Mouse (Mus musculus) Patski (cell line): ENCODE measurements around the gene E030018B13Rik. TPM values are rescaled to one million over a fixed set of nuclear protein-coding genes. Genes with fewer than 3 reads are reported as not detected.

Experiments
- ATAC-seq: fragments of 100-300 bp; one replicate; pipeline ENCODE4 v1.8.0; 2021
- CTCF ChIA-PET: fragments of 350-600 bp; sonication (Branson Sonifier 250); formaldehyde crosslinking; loops from one replicate; lab custom pipeline; 2022; ENCODE audit warnings: inconsistent platforms; lab: Charles Lee
- POLR2A ChIA-PET: fragments of 350-600 bp; sonication (Branson Sonifier 250); formaldehyde crosslinking; loops from one replicate; lab custom pipeline; 2022; ENCODE audit warnings: antibody characterized with exemption, inconsistent platforms; lab: Charles Lee
- DNase-seq: peaks from one replicate; pipeline ENCODE4 v3.0.0-alpha.2; 2011; ENCODE audit warnings: low read depth, low spot score
- H3K27me3 ChIP-seq: fragments of 371-371 bp; one replicate; pipeline ENCODE4 v1.5.1; 2021
- CTCF ChIP-seq: fragments of 100-300 bp; IDR thresholded peaks from one replicate; pipeline ENCODE4 v1.5.1; 2021
- in situ Hi-C: fragments of 300-500 bp; cut with MboI; formaldehyde crosslinking; loops from 3 replicates; pipeline ENCODE4 v1.11.1; 2018; ENCODE audit warnings: low pct_unique_long_range_greater_than_20kb, mixed read lengths
- polyA plus RNA-seq: library from polyadenylated mRNA; unstranded; gene quantifications from one replicate; pipeline ENCODE4 v1.2.3, GENCODE M21; 2021

Gene E030018B13Rik
- polyA plus RNA-seq, 1 experiment from 2014 or later = not detected

DNA sequence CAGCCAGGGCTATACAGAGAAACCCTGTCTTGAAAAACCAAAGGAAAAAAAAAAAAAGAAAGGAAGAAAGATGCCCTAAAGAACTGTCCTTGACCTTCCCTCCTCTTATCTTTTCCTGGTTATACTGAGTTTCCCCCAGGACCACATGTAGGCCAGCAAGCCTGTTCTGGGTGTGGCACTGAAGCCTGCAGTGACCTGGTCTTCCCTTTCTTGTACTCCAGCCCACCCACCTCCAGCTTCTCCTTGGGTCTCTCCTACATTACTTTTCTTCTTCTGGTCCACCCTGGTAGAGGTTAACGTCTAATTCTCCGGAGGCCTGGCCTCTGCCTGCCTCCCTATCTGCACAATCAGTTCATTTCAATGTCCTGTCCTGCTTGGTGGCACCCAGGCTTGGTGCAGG is 38.8 kb downstream of the E030018B13Rik start:
- POLR2A ChIA-PET = no interaction called here
- DNase-seq (no peak), ATAC-seq (no peak)
- no peak for TF ChIP-seq CTCF
- H3K27me3 ChIP-seq = no peaks in the 10 kb centered on the region
- CTCF ChIA-PET = no interaction called here
- in situ Hi-C loops = no loop called here

DNA sequence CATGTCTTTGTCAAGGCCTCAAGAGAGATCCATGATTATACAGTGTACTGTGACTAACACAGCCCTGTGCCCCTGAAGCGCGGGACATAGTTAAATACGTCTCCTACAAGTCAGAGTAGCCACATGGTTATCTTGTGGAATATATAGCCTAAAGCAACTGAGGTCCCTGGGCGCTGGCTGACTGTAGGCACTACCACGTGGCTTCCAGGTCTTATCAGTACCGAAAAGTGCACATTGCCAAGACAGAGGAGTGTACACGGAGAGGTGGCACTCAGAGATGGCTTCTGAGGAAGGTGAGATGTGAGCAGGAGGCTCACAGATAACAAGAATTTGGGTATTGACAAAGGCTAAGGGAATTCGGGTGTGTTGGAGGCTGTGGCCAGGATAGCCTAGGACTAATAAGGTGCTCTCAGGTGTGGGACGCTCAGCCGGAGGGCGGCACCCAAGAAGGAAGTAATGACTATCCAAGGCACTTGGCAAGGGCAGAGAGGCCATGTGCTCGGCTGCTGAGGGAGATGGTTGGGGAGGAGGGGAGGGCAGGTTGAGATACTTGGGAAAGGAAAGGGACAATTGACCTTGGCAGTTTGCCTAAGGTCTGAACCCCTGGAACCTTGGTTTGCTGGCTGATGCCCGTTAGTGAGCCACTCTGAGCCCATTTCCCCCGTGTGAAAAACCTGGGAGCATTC is 39.6 kb downstream of the E030018B13Rik start:
- ChIA-PET CTCF (no interaction called here), POLR2A (no interaction called here)
- TF ChIP-seq CTCF = no peak
- H3K27me3 ChIP-seq = no peaks in the 10 kb centered on the region
- in situ Hi-C loops = no loop called here
- DNase-seq (no peak), ATAC-seq (no peak)

GRCm38 (mm10) chr7:63956981-63957713 is 40.5 kb downstream of the E030018B13Rik start:
- in situ Hi-C loops = no loop called here
- no peaks in the 10 kb centered on the region for H3K27me3 ChIP-seq
- ChIA-PET POLR2A (no interaction called here), CTCF (no interaction called here)
- no peak for DNase-seq
- no peak for TF ChIP-seq CTCF
- no peak for ATAC-seq

DNA sequence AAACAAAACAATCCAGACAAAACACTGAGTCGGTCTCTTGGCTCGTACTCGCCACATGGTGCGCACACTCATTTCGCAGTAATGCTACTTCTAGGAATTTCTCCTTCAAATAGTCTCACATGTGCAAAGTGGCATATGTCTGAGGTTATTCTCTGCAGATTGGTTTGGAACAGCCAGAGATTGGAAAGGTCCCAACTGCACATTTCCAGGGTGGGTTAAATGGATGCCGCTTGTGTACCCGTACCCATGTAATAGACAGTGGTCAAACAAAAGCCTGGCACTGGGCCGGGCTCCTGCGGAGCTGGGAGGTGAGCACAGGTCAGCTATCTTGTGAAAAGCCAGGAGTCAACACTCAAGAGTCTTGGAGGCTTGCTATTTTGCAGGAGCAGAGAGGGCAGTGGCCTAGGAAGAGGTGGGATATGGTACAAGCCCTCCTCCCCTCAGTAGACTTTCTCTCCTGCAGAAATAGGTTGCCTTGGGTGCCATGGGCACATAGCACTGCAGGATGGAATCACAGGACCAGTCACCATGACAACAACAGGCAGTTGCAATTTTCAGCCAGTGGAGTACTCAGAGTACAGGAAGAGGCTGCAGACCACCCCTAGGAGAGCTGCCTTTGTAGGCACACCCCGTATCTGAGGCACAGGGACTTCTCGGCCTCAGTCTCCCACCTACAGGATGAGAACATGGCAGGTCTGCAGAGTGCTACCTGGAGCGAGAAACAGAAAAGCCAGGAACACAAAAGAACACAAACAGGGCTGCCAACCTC is 41.4 kb downstream of the E030018B13Rik start:
- ChIA-PET CTCF (no interaction called here), POLR2A (no interaction called here)
- ATAC-seq (no peak), DNase-seq (no peak)
- no peaks in the 10 kb centered on the region for H3K27me3 ChIP-seq
- in situ Hi-C loops = no loop called here
- no peak for TF ChIP-seq CTCF

GRCm38 (mm10) chr7:63963632-63964031 is 47.0 kb downstream of the E030018B13Rik start:
- TF ChIP-seq CTCF = no peak
- DNase-seq (no peak), ATAC-seq (no peak)
- ChIA-PET CTCF (interaction anchor here (0.8 kb wide), 1 partner anchor 22 kb away, joined by 3 read pairs; no protein-coding TSS in a partner anchor), POLR2A (no interaction called here)
- no peaks in the 10 kb centered on the region for H3K27me3 ChIP-seq
- in situ Hi-C loops = no loop called here

DNA sequence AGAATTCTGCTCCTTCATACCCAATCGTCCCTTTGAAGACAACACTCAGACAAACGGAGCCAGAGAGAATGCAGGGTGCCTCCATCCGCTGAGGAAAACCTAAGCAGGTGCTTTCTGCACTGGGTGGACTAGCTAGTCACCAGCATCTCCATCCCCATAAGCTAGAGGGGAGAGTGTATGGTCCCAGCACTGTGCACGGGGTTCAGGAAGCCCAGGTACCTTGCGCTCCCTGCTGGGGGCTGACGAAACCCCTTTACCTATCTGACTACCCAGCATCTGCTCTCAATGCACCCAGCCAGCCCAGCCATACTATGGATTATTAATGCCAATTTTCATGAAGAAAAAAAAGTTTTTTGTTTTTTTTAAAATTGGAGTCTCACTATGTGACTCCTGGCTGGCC is 47.5 kb downstream of the E030018B13Rik start:
- TF ChIP-seq CTCF = no peak
- ChIA-PET POLR2A (no interaction called here), CTCF (no interaction called here)
- DNase-seq (no peak), ATAC-seq (no peak)
- no peaks in the 10 kb centered on the region for H3K27me3 ChIP-seq
- in situ Hi-C loops = no loop called here

- DNase-seq (no peak), ATAC-seq (no peak)
- POLR2A ChIA-PET = interaction anchor here (0.7 kb wide), 1 partner anchor 11 kb away, joined by 3 read pairs; no protein-coding TSS in a partner anchor
- in situ Hi-C loops = no loop called here
- CTCF ChIA-PET = interaction anchor here (1.3 kb wide), 1 partner anchor 24 kb away, joined by 4 read pairs; no protein-coding TSS in a partner anchor
- no peaks in the 10 kb centered on the region for H3K27me3 ChIP-seq
- no peak for TF ChIP-seq CTCF
Measured at GRCm38 (mm10) chr7:63965135-63965534, 48.5 kb downstream of the E030018B13Rik start.

GRCm38 (mm10) chr7:63965635-63966418 is 49.2 kb downstream of the E030018B13Rik start:
- ChIA-PET POLR2A (interaction anchor here (0.7 kb wide), 1 partner anchor 11 kb away, joined by 3 read pairs; no protein-coding TSS in a partner anchor), CTCF (interaction anchor here (1.3 kb wide), 1 partner anchor 23 kb away, joined by 4 read pairs; no protein-coding TSS in a partner anchor)
- DNase-seq (no peak), ATAC-seq (no peak)
- in situ Hi-C loops = no loop called here
- H3K27me3 ChIP-seq = no peaks in the 10 kb centered on the region
- no peak for TF ChIP-seq CTCF

DNA sequence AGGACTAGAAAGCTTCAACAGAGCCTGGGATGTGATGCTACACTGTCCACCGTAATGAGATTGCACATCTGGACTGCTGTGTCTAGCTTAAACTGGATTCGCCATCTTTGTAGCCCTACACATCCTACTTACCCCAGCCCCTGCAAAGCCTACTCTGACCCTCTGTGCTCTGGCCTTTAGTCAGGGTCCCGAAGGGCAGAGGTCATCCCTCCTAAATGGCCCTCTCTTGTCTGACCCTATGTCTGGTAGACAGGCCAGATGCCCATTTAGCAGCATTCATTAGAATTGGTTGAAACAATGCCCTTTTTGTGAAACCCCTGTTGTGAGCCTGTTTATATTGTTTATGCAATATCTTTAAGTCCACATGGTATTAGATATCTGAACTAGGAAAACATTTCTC is 53.3 kb downstream of the E030018B13Rik start:
- DNase-seq = no peak
- no peak for TF ChIP-seq CTCF
- in situ Hi-C loops = no loop called here
- no peak for ATAC-seq
- H3K27me3 ChIP-seq = no peaks in the 10 kb centered on the region
- POLR2A ChIA-PET = no interaction called here
- CTCF ChIA-PET = no interaction called here

Other genes with a start within 250 kb of the E030018B13Rik start
- 20.0 TPM for gene Klf13, start 22.1 kb downstream of the E030018B13Rik start, polyA plus RNA-seq
- 0.28 TPM for gene Trpm1, start 237.0 kb downstream of the E030018B13Rik start, polyA plus RNA-seq